Mouse (Mus musculus) mouse embryonic stem cell (cell line): Measurements from ENCODE around the gene Matn4.

Source experiments
- in situ Hi-C, 2 experiments: fragments of 300-500 bp; cut with MboI; formaldehyde crosslinking; loops; 1 replicate in 1 of 2; 3 replicates in 1 of 2; pipeline ENCODE4 v1.14.3; 2019 to 2020; ENCODE audit warnings: low sequenced_read_pairs in 2 of 2, low pct_unique_long_range_greater_than_20kb in 1 of 2, mixed read lengths in 1 of 2; ENCODE audit not compliant: unreplicated experiment in 1 of 2

Gene Matn4

DNA sequence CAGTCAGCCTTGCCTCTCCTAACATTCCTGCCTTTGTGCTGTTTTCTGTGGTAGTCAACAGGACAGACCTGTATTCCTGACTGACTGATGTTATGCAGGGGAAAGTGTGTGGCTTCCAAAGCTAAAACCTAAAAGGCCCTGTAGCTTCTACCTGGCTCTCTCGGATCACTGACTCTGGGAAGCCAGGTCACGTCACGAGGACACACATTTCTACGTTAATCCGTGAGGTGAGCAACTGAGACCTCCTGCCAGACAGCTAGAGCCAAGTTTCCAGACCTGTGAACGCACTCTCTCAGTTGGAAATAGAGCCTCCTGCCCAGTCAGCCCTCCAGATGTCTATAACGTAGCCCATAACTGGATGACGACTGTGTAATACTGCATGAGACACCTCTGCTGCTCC, 17.0 kb upstream of the Matn4 start:
- in situ Hi-C loops = no loop called here

DNA sequence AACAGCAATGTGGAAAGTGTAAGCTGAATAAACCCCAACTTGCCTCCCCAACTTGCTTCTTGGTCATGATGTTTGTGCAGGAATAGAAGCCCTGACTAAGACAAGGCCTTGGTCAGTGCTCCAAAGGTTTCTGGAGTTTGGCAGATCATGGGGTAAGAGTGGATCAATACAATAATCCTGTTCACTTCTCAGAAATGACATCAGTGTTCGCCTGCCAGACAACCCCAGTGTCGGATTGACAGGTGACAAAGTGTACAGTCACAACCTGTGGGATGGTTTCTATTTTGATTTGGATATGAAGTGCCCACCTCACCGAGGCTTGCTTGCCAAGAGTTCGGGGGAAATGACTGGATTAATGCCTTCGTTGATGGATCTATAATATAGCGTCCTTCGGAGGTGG, 16.3 kb upstream of the Matn4 start:
- in situ Hi-C loops = no loop called here

DNA sequence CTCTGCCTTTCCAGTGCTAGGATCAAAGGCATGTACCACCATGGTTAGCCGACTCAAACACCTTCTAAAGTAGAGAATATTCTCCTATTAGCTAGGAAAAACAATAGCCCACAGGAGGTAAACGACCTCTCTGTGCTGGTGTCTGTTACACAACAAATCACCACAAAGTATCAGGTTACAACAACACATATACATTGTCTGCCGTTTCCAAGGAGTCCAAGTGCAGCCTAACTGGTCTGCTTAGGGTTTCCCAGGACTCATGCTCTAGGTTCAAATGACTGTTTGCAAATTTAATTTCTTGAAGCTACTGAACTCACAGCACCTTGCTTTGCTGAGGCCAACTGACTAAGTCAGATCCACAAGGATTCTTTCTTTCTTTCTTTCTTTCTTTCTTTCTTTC, 14.5 kb upstream of the Matn4 start:
- in situ Hi-C loops = loop anchor here (5.0 to 10.0 kb wide), 2 partner anchors 38 to 95 kb away; partner anchors contain the start of gene Sys1 (in 1 of the 2)

DNA sequence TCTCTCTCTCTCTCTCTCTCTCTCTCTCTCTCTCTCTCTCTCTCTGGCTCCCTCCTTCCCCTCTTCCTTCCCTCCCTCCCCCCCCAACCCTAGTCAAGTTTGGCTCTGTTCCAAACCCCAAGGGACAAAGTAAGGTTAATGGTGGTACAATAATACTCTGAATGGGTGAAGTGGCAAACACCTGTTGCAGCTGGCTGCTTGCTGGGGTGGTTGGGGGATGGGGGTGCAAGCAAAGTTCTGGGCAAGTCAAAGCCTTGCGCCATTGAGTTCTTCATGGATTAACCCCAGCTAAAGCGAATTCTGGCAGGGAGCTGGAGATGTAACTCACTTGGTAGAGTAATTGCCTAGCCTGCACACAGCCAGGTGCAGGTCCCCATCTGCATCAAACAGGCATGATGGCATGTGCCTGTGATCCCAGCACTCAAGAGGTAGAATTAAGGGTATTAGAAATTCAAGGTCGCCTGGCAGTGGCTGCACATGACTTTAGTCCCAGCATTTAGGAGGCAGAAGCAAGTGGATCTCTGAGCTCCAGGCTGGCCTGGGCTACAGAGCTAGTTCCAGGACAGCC, 13.4 kb upstream of the Matn4 start:
- in situ Hi-C loops = loop anchor here (5.0 to 10.0 kb wide), 2 partner anchors 39 to 96 kb away; partner anchors contain the start of gene Sys1 (in 1 of the 2)

DNA sequence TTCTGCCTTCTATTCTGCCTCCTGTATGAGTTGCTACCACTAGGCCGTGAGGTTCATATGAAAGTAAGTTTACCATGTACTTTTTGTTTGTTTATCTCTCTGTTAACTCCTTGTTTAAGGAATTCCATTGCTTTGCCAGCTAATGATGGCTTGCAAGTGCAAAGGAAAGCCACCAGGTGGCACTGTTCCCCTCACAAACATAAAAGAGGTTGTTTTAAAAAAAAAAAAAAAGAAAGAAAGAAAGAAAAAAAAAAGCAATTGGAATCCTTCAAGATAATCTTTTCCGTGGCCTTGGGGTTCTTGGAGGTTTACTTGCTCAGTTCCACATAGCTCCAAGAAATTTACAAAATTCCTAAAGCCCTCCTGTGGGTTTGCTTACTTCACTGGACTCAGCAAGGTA, 12.2 kb upstream of the Matn4 start:
- in situ Hi-C loops = loop anchor here (5.0 to 10.0 kb wide), 2 partner anchors 40 to 98 kb away; partner anchors contain the start of gene Sys1 (in 1 of the 2)

DNA sequence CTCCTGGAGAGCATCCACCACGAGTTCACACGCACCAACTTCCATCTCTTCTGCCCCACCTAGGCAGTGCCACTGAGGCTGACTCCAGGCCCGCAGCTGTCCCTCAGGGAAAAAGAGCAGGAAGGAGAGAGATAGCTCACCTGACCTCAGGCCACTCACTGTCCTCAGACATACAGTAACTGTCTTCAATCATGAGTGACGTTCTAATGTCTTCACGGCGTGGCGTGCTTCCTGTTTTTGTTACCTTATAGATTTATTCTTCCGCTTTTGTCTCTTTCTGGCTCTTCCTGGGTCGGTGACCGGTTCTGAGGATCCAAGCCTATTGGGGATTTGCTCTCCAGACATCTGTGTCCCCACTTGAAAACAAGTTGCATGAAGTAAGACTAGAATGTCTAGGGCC, 9.6 kb upstream of the Matn4 start:
- in situ Hi-C loops = loop anchor here in 1 of 2 experiments (10.0 kb wide), 1 partner anchor 100 kb away; no protein-coding TSS in a partner anchor

DNA sequence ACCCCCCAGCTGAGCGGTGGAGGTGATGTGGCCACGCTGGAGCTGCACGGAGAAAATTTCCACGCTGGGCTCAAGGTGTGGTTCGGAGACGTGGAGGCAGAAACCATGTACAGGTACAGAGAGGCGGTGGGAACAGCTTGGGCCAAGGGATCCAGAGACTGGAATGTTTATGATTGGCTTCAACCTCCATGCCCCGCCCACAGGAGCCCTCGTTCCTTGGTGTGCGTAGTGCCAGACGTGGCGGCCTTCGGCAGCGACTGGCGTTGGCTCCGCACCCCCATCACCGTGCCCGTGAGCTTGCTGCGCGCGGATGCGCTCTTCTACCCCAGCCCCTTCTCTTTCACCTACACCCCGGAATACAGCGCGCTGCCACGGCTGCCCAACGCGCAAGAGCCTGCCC, 9.2 kb upstream of the Matn4 start:
- in situ Hi-C loops = loop anchor here in 1 of 2 experiments (10.0 kb wide), 1 partner anchor 101 kb away; no protein-coding TSS in a partner anchor

DNA sequence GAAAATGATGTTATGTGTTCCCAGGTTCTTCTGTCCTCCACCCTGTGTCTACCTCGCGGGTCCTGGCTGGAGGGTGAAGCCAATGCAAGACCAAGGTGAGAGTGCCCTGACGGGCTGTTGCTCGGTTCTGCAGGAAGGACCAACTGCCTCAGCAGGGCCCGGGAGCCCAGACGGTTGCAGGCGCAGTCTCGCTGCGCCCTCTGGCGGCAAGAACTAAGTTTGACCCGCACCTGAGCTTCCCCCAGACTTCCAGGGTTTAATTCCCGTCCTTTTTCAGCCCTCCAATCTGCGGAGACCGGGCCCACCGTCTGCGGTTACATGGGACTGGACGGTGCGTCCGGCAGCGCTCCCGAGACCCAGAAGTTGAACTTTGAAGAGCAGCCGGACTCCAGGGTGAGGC, 2.7 kb upstream of the Matn4 start:
- in situ Hi-C loops = loop anchor here in 1 of 2 experiments (5.0 kb wide), 1 partner anchor 110 kb away; no protein-coding TSS in a partner anchor

DNA sequence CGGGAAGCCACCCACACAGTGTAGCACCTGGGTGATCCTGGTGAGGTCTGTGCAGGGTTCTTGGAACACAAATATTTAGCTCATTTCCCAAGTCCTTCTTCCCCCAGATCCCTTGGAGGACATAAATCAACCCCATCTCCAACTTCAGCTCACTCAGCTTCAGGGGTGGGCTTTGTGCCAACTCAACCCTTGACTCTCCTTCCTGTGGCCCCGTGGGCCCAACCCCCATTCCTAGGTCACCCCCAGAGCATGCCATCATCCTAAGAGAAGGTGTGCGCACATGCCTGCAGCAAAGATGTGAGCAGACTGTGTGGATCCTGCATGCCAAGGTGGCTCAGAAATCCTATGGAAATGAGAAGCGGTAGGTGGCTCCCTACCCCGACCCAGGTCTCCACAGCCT, 559 bp upstream of the Matn4 start:
- in situ Hi-C loops = loop anchor here in 1 of 2 experiments (5.0 kb wide), 1 partner anchor 112 kb away; no protein-coding TSS in a partner anchor

DNA sequence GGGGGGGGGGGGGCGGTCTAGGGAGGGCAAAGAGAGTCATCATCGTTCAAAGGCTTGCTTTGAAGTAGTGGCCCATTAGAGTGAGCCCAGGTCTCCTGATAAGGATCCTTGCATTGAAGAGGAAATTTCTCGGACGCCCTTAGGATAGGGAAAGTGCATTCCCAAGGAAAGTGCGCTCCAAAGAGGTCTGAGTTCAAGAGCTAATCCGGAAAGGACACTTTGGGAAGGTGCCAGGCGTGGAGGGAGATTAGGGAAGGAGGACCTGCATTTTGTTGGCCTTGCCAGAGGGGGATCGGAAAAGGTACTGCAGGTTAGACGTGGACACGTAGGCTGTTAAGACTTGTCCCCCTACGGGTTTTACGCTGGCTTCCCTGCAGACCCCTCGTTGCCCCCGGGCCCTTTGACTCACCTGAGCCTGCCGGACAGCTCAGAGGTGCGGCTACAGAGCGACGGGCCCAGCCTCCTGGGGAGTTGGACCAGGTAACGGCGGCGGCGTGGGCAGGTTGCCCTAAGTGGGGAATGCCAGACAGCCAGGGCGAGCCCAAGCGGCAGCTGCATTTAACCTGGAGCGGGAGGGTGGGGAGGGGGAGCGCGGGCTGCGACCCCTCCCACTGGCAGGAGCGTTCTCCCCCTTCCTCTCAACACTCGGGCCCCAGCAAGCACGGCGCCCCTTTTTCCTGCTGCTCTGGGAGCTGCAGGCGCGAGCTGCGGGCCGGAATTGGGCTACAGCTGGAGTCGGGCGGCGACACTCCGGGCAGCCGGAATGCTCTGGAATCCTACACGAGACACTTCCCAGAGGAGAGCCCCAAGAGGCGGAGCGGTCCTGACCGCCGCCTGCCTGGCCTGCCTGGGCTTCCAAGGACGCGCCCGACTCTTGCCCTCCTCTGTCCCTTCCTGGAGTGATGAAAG, 624 bp downstream of the Matn4 start:
- in situ Hi-C loops = no loop called here

DNA sequence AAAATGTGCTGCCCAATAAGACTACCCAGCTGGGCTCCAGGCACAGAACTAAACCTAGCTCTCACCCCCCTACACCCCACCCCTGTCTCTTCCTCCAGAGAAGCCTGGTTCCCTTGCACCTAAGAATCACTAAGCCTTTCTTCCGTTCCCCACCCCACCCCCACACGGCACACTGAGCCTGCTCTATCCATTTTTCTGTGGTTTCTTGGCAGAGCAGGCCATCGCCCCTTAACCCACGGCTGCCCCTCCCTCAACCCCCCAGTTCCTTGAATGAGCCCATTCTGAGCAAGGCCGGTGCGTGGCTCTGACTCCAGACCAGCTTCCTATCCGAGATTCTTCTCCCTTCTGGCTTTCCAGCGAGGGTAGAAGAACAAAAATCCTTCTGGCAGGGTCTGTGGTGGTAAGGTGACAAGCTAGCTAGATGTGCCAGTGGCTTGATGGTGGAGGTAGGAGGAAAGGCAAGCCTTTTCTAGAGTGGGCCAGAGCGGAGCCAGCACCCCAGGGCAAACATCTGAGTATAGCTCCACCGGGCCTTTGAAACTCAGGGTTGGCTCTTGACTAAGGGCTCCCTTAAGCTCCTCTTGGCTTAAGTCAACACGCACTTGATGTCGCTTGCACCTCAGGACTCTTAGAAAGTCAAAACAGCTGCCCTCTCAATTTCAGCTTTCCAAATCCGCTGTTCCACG, 1.4 kb downstream of the Matn4 start:
- in situ Hi-C loops = no loop called here

DNA sequence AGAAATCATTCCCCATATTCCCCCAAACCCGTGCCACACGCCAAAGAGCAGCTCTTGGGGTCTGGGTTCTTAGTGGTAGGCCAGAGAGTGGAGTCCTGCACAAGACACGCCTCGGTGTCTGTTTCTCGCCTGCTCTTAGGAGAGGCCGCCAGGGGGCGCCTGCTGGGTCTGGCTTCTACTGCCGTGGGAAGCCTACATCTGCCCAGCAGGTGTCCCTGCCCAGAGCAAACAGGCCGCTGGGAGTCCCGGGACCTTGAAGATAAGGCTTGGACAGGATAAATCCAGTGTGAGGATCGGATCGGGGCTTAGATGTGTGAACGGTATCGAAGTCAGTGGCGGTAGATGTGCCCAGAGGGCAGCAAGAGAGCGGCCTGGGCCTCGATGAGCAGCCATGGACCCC, 2.1 kb downstream of the Matn4 start, which contains the start of gene Rbpjl:
Gene Rbpjl, plus strand, starts transcription at position 236 of the 400 bp plus-strand sequence.
- in situ Hi-C loops = no loop called here

DNA sequence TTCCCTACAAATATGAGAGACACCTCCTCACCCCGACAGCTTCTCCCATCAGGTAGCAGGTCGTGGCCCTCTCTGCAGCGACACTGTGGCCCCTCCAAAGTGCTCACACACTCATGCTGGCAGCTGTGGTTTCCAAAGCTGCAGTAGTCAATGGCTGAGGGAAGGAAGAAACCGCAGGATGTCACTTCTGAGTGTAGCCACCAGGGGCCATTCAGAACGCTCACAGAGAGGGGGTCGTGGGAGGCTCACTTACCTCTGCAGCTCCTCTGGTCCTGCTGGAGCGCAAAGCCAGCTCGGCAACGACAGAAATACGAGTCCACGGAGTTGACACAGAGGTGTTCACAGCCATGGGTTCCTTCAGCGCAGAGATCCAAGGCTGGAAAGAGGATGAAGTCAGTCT, 8.0 kb downstream of the Matn4 start:
- in situ Hi-C loops = no loop called here

DNA sequence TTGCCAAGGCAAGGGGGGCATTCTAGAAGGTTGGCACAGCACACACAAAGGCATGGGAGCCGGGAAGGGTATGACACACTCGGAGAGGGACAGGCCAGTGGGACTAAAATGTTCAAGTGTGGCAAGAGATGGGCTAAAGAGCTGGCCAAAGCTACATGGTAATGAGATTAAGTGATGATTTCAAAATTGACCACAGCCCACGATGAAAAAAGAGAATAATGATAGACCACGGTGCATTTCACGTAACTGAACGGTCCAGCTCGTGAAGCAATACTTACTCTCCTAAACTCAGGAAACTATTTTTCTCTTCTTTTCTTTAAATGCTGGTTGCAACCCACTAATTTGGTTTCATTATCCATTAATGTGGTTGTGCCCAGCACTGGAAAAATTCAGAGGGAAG, 8.9 kb downstream of the Matn4 start:
- in situ Hi-C loops = no loop called here

DNA sequence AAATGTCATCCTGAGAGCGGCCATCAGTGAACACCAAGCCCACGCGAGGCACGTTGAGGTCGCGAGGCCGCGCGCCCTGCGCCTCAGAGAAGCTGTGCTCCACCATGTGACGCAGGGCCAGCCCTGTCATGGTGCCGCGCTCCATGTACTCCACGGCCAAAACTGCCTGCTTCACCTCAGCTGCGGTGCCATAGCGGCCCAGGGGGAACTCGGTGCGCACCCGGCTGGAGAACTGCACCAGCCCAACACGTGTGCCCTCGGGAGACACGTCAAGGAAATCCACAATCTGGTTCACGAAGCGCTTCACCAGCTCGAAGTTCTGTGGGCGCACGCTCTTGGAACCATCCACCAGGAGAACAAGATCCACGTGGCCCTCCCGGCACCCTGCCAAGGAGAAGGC, 11.8 kb downstream of the Matn4 start:
- in situ Hi-C loops = no loop called here

DNA sequence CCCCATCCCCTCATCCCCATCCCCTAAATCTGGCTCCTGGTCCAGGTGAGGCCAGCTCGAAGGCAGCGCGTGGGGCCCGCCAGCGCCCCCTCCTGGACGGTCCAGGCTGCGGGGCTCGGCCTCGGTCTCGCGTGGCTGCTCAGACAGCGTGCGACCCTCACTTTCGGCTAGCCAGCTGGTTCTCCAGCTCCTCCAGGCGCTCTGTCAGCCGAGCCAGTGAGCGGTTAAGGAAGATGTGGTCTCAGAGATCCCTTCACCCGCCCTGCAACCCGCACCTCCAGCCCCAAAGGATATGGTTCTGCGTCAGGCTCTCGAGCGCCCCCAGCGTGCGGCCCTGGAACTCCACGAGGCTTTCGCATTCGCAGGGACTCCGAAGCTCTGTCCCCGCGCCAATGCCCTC, 15.5 kb downstream of the Matn4 start:
- in situ Hi-C loops = no loop called here

DNA sequence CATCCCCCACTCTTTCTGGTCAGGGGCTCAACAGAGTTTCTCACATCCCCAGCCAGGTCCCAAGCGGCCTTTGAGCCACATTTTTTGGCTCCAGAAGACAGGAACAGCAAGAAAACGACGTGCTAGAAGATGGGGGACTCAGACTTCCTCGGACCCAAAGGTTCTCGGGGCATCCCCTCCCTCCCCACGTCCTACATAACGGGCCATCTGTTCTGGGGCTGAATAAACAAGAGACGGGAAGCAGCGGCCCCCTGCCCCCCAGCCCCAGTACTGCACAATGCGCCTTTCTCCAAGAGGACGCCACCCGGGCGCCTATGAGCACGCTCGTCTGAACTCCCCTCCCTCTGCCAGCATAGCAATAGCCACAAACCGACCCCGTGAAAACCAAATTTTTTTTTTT, 15.9 kb downstream of the Matn4 start, which contains the start of gene Slpi:
Gene Slpi, minus strand, starts transcription at position 76 of the 400 bp plus-strand sequence.
- in situ Hi-C loops = no loop called here

DNA sequence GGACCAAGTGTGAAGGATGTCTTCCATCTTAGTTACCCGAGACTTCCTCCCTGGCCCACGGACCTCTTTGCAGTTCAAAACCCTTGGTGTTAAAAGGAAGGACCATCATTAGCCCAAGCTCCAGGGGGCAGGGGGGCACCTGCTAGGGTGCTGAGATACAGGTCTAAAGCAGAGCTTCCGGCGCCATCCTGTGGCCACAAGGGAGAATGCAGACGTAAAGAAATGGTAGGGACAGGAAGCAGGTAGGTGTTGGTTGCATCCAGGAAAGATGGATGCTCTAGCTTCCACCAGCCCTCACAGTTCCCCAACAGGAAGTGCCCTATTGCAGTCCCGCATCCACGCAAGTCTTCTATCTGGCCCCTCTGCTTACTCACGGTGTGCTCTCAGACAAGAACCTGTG, 18.0 kb downstream of the Matn4 start:
- in situ Hi-C loops = no loop called here
